Mouse (Mus musculus): ENCODE measurements around the gene Adprh. TPM values are rescaled to one million over a fixed set of nuclear protein-coding genes. Genes with fewer than 3 reads are reported as not detected.
A peak's percentile ranks its signal among the peaks of the same experiment; 100 is the strongest.
"Not testable (repeated sequence)": the region's sequence is repeated elsewhere in the genome, so short reads cannot be mapped to it uniquely, and the experiment has no call there.

The Adprh gene
- 29.4 and 32.4 TPM in 2 replicates for polyA plus RNA-seq (2015; fragmentation: Nextera tagmentation; extraction: Ambion mirVana)

- Histone ChIP-seq H3K9me3 (replicated peaks) (no peaks in the 10 kb centered on the region), H3K27me3 (no peaks in the 10 kb centered on the region), H3K9ac (peak within 1 kb of the TSS; percentile 88), H3K27ac (replicated peaks) (peak within 1 kb of the TSS; percentile 90), H3K36me3 (replicated peaks) (peaks cover 12% of the 10 kb centered on the region; the same call in 1 of the 2 replicates), H3K4me3 (replicated peaks) (peak within 1 kb of the TSS; percentile 88), H3K4me1 (replicated peaks) (peaks cover 23% of the 10 kb centered on the region), H3K4me2 (peak within 1 kb of the TSS; percentile 84)
- ATAC-seq (ENCODE audit: insufficient read depth): peak; percentile 96
- under 1% methylated on average over 53 of the region's 61 CpGs for WGBS (ENCODE audit: insufficient replicate concordance)
Observed at GRCm38 (mm10) chr16:38452442-38453202, at the start of gene Adprh. Gene Adprh, minus strand, starts transcription at chr16:38452703.

GRCm38 (mm10) chr16:38496604-38497140 is 44.2 kb upstream of the Adprh start:
- no peak overlapping the region for H3K4me3 ChIP-seq (replicated peaks)
- no peak overlapping the region for H3K9ac ChIP-seq
- H3K9me3 ChIP-seq (replicated peaks): no peaks in the 10 kb centered on the region
- no peak overlapping the region for H3K27ac ChIP-seq (replicated peaks)
- H3K4me1 ChIP-seq (replicated peaks): no peaks in the 10 kb centered on the region
- WGBS (ENCODE audit: insufficient replicate concordance): 70% methylated on average over 7 of the region's 7 CpGs
- no peaks in the 10 kb centered on the region for H3K27me3 ChIP-seq
- H3K4me2 ChIP-seq: no peak overlapping the region
- peaks cover 28% of the 10 kb centered on the region for H3K36me3 ChIP-seq (replicated peaks)
- no peak for ATAC-seq (ENCODE audit: insufficient read depth)

DNA sequence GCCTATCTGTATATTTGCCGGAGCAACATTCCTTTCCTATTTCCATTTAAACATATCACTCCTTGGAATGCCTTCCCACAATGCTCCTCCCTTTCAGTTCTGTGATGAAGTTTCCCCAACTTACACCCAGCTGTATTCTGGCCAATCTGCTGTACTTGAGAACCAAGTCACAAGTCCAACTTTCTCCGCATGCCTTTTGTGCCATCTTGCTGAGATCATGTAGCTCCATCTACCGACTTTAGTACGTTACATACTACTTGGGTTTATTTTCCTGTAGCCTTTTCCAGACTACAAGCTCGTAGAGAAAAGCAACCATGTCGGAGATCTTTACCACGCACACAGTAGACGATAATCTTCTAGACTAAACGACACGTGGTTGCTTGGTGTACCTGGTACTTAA is 41.4 kb upstream of the Adprh start:
- 73% methylated on average over 10 of the region's 10 CpGs for WGBS (ENCODE audit: insufficient replicate concordance)
- no peaks in the 10 kb centered on the region for H3K27me3 ChIP-seq
- no peaks in the 10 kb centered on the region for H3K4me1 ChIP-seq (replicated peaks)
- no peak overlapping the region for H3K4me3 ChIP-seq (replicated peaks)
- H3K9me3 ChIP-seq (replicated peaks): no peaks in the 10 kb centered on the region
- H3K27ac ChIP-seq (replicated peaks): no peak overlapping the region
- ATAC-seq (ENCODE audit: insufficient read depth): no peak
- H3K36me3 ChIP-seq (replicated peaks): peaks cover 15% of the 10 kb centered on the region
- no peak overlapping the region for H3K9ac ChIP-seq
- H3K4me2 ChIP-seq: no peak overlapping the region

GRCm38 (mm10) chr16:38492551-38492950 is 40.0 kb upstream of the Adprh start:
- H3K27me3 ChIP-seq: no peaks in the 10 kb centered on the region
- no peak for ATAC-seq (ENCODE audit: insufficient read depth)
- H3K4me2 ChIP-seq: no peak overlapping the region
- WGBS (ENCODE audit: insufficient replicate concordance): 66% methylated on average over 3 of the region's 3 CpGs
- H3K9me3 ChIP-seq (replicated peaks): no peaks in the 10 kb centered on the region
- peaks cover 6% of the 10 kb centered on the region for H3K36me3 ChIP-seq (replicated peaks)
- H3K9ac ChIP-seq: no peak overlapping the region
- no peak overlapping the region for H3K4me3 ChIP-seq (replicated peaks)
- no peak overlapping the region for H3K27ac ChIP-seq (replicated peaks)
- no peaks in the 10 kb centered on the region for H3K4me1 ChIP-seq (replicated peaks)

DNA sequence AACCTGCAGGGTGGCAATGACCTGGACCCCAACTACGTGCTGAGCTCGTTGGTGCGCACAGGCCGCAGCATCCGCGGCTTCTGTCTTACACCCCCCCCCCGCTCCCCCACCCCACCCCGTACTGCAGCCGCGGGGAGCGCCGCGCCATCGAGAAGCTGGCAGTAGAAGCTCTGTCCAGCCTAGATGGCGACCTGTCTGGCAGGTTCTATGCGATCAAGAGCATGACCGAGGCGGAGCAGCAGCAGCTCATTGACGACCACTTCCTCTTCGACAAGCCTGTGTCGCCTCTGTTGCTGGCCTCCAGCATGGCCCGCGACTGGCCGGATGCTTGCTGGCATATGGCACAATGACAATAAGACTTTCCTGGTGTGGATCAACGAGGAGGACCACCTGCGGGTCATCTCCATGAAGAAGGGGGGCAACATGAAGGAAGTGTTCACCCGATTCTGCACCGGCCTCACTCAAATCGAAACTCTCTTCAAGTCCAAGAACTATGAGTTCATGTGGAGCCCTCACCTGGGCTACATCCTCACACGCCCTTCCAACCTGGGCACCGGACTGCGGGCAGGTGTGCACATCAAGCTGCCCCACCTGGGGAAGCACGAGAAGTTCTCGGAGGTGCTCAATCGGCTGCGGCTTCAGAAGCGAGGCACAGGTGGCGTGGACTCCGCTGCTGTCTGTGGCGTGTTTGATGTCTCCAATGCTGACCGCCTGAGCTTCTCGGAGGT is 31.2 kb upstream of the Adprh start:
- no peaks in the 10 kb centered on the region for H3K36me3 ChIP-seq (replicated peaks)
- ATAC-seq (ENCODE audit: insufficient read depth): no peak
- no peak overlapping the region; the same call in 1 of the 2 replicates for H3K9ac ChIP-seq
- H3K27ac ChIP-seq (replicated peaks): no peak overlapping the region
- peak overlapping the region; percentile 36 for H3K4me3 ChIP-seq (replicated peaks)
- H3K27me3 ChIP-seq: peaks cover 41% of the 10 kb centered on the region
- peak overlapping the region; percentile 67 for H3K4me2 ChIP-seq
- H3K9me3 ChIP-seq (replicated peaks): no peaks in the 10 kb centered on the region
- 18% methylated on average over 42 of the region's 42 CpGs for WGBS (ENCODE audit: insufficient replicate concordance)
- peaks cover 34% of the 10 kb centered on the region for H3K4me1 ChIP-seq (replicated peaks)

DNA sequence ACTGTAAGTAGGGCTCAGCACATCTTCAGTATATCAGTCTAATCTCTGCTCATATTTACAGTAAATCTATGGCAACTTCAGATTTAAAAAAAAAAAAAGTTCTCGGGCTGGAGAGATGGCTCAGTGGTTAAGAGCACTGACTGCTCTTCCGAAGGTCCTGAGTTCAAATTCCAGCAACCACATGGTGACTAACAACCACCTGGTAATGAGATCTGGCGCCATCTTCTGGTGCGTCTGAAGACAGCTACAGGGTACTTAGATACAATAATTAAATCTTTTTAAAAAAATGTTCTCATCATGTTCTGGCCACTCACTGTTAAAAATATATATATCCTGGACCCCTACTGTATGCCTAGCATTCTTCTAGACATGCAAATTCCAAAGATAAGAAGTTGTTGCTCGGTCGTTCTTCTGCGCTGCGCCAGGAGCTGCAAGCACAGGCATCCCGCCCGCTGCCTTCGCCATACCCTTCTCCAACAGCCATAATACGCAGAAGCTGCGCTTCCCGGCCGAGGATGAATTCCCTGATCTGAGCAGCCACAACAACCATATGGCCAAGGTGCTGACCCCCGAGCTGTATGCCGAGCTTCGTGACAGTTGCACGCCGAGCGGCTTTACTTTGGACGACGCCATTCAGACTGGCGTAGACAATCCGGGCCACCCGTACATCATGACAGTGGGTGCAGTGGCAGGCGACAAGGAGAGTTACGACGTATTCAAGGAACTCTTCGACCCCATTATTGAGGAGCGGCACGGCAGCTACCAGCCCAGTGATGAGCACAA is 30.5 kb upstream of the Adprh start:
- WGBS (ENCODE audit: insufficient replicate concordance): 18% methylated on average over 32 of the region's 32 CpGs
- no peaks in the 10 kb centered on the region for H3K9me3 ChIP-seq (replicated peaks)
- H3K27me3 ChIP-seq: peaks cover 41% of the 10 kb centered on the region
- H3K4me3 ChIP-seq (replicated peaks): peak overlapping the region; percentile 36
- H3K27ac ChIP-seq (replicated peaks): no peak overlapping the region
- H3K4me1 ChIP-seq (replicated peaks): peaks cover 34% of the 10 kb centered on the region
- H3K36me3 ChIP-seq (replicated peaks): no peaks in the 10 kb centered on the region
- no peak for ATAC-seq (ENCODE audit: insufficient read depth)
- peak overlapping the region; percentile 67 for H3K4me2 ChIP-seq
- H3K9ac ChIP-seq: no peak overlapping the region; the same call in 1 of the 2 replicates

DNA sequence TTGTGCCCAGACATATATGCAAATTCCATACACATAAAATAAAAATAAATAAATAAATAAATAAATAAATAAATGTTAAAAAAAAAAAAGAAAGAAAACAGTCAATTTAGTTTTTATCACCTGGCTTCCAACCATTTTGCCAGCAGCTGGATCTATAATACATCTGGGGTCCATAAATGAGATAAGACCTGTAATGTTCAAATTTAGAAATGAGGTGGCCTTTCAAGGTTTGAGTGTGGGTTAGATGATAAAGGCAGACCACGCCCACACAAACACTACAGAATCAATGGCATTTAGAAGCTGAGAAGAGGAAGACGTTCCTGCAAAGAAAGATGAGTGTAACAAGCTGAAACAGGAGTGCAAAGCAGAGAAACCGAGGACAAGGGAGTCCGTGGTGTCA is 28.8 kb upstream of the Adprh start:
- WGBS (ENCODE audit: insufficient replicate concordance): 34% methylated on average over 4 of the region's 4 CpGs
- Histone ChIP-seq H3K4me3 (replicated peaks) (no peak overlapping the region), H3K27ac (replicated peaks) (no peak overlapping the region; the same call in 1 of the 2 replicates), H3K4me2 (peak overlapping the region; percentile 41), H3K36me3 (replicated peaks) (no peaks in the 10 kb centered on the region), H3K9ac (no peak overlapping the region), H3K9me3 (replicated peaks) (no peaks in the 10 kb centered on the region), H3K4me1 (replicated peaks) (peaks cover 44% of the 10 kb centered on the region), H3K27me3 (peaks cover 39% of the 10 kb centered on the region)
- ATAC-seq (ENCODE audit: insufficient read depth): 0 out of 2 replicates have a peak, but pooled peaks have one; percentile 41

GRCm38 (mm10) chr16:38478296-38478695 is 25.8 kb upstream of the Adprh start:
- peaks cover 11% of the 10 kb centered on the region for H3K27me3 ChIP-seq
- H3K36me3 ChIP-seq (replicated peaks): no peaks in the 10 kb centered on the region
- ATAC-seq (ENCODE audit: insufficient read depth): no peak
- H3K4me3 ChIP-seq (replicated peaks): no peak overlapping the region
- peaks cover 56% of the 10 kb centered on the region for H3K4me1 ChIP-seq (replicated peaks)
- WGBS (ENCODE audit: insufficient replicate concordance): 83% methylated on average over 3 of the region's 3 CpGs
- no peak overlapping the region for H3K9ac ChIP-seq
- H3K4me2 ChIP-seq: no peak overlapping the region
- H3K27ac ChIP-seq (replicated peaks): no peak overlapping the region
- no peaks in the 10 kb centered on the region for H3K9me3 ChIP-seq (replicated peaks)

DNA sequence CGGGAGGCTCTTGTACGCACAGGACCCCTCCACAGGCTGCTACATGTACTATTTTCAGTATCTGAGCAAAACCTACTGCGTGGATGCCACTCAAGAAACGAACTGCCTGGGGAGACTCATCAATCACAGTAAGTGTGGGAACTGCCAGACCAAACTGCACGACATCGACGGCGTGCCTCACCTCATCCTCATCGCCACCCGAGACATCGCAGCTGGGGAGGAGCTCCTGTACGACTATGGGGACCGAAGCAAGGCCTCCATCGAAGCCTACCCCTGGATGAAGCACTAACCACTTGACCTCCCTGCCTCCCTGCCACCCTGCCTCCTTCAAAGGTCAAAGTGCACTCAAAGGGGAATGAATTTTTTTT is 24.7 kb upstream of the Adprh start:
- Histone ChIP-seq H3K4me3 (replicated peaks) (peak overlapping the region; percentile 59), H3K4me1 (replicated peaks) (peaks cover 56% of the 10 kb centered on the region), H3K9ac (0 out of 2 replicates have a peak overlapping the region, but pooled peaks have one; percentile 51), H3K4me2 (peak overlapping the region; percentile 88)
- not testable (repeated sequence) for H3K36me3 ChIP-seq (replicated peaks); H3K9me3 ChIP-seq (replicated peaks); H3K27me3 ChIP-seq; ATAC-seq (ENCODE audit: insufficient read depth); H3K27ac ChIP-seq (replicated peaks)
- 53% methylated on average over 14 of the region's 14 CpGs for WGBS (ENCODE audit: insufficient replicate concordance)

- peak overlapping the region; percentile 51 for H3K9ac ChIP-seq
- WGBS (ENCODE audit: insufficient replicate concordance): 8% methylated on average over 34 of the region's 34 CpGs
- H3K27me3 ChIP-seq: no peaks in the 10 kb centered on the region
- ATAC-seq (ENCODE audit: insufficient read depth): peak; percentile 30; the same call in 1 of the 2 replicates
- H3K9me3 ChIP-seq (replicated peaks): no peaks in the 10 kb centered on the region
- H3K4me3 ChIP-seq (replicated peaks): peak overlapping the region; percentile 59
- peaks cover 56% of the 10 kb centered on the region for H3K4me1 ChIP-seq (replicated peaks)
- no peaks in the 10 kb centered on the region for H3K36me3 ChIP-seq (replicated peaks)
- H3K4me2 ChIP-seq: peak overlapping the region; percentile 88
- H3K27ac ChIP-seq (replicated peaks): peak overlapping the region; percentile 53; the same call in 1 of the 2 replicates
Observed at GRCm38 (mm10) chr16:38476312-38477240, 24.1 kb upstream of the Adprh start.

All from liver, embryonic 15.5 days (tissue).